Mouse (Mus musculus): ENCODE data around the gene Luc7l. TPM values are rescaled to one million over a fixed set of nuclear protein-coding genes. Genes with fewer than 3 reads are reported as not detected.

Gene Luc7l
- polyA plus RNA-seq, 1 experiment from 2014 or later: 97.7 TPM

GRCm38 (mm10) chr17:26318441-26318840 lies 65.7 kb downstream of the Luc7l start:
- WGBS: 91% methylated on average over 1 of the region's 1 CpGs
- Histone ChIP-seq H3K27ac (replicated peaks) (no peak overlapping the region), H3K4me2 (no peak overlapping the region), H3K27me3 (replicated peaks) (peaks cover 6% of the 10 kb centered on the region; the same call in 1 of the 2 replicates), H3K9me3 (replicated peaks) (no peaks in the 10 kb centered on the region), H3K4me1 (peaks cover 4% of the 10 kb centered on the region; the same call in 1 of the 2 replicates), H3K4me3 (replicated peaks) (no peak overlapping the region), H3K36me3 (no peaks in the 10 kb centered on the region), H3K9ac (replicated peaks) (no peak overlapping the region)
- ATAC-seq (ENCODE audit: low FRiP score): no peak

Other genes with a start within 250 kb of the Luc7l start
- 21.6 and 27.0 TPM in 2 replicates for gene Rab11fip3, start 183.3 kb upstream of the Luc7l start, polyA plus RNA-seq (2015; fragmentation: Nextera tagmentation; extraction: Ambion mirVana)
- 42.8 and 42.9 TPM in 2 replicates for gene Decr2, start 162.6 kb upstream of the Luc7l start, polyA plus RNA-seq (2015; fragmentation: Nextera tagmentation; extraction: Ambion mirVana)
- gene Nme4, start 157.3 kb upstream of the Luc7l start, polyA plus RNA-seq (2015; fragmentation: Nextera tagmentation; extraction: Ambion mirVana): 20.3 and 37.4 TPM in 2 replicates
- 4.3 and 5.9 TPM in 2 replicates for gene Tmem8, start 139.6 kb upstream of the Luc7l start, polyA plus RNA-seq (2015; fragmentation: Nextera tagmentation; extraction: Ambion mirVana)
- 186 and 187 TPM in 2 replicates for gene Mrpl28, start 129.4 kb upstream of the Luc7l start, polyA plus RNA-seq (2015; fragmentation: Nextera tagmentation; extraction: Ambion mirVana)
- 7.7 and 13.1 TPM in 2 replicates for gene Axin1, start 114.2 kb upstream of the Luc7l start, polyA plus RNA-seq (2015; fragmentation: Nextera tagmentation; extraction: Ambion mirVana)
- gene Pdia2, start 53.8 kb upstream of the Luc7l start, polyA plus RNA-seq (2015; fragmentation: Nextera tagmentation; extraction: Ambion mirVana): 0.23 and 0.73 TPM in 2 replicates
- 21.4 and 25.9 TPM in 2 replicates for gene Rgs11, start 49.9 kb upstream of the Luc7l start, polyA plus RNA-seq (2015; fragmentation: Nextera tagmentation; extraction: Ambion mirVana)
- 184 and 242 TPM in 2 replicates for gene Arhgdig, start 45.1 kb upstream of the Luc7l start, polyA plus RNA-seq (2015; fragmentation: Nextera tagmentation; extraction: Ambion mirVana)
- 32.7 and 35.1 TPM in 2 replicates for gene Fam234a, start 8.7 kb upstream of the Luc7l start, polyA plus RNA-seq (2015; fragmentation: Nextera tagmentation; extraction: Ambion mirVana)
- 1.3 and 1.8 TPM in 2 replicates for gene Neurl1b, start 161.9 kb downstream of the Luc7l start, polyA plus RNA-seq (2015; fragmentation: Nextera tagmentation; extraction: Ambion mirVana)

Measured in neural tube, embryonic 15.5 days (tissue).